Mouse (Mus musculus) kidney, adult 11 months (tissue): ENCODE measurements around the gene Smim6.
A peak's percentile ranks its signal among the peaks of the same experiment; 100 is the strongest.

Source experiments
- DNase-seq: peaks from one replicate; pipeline ENCODE4 v3.0.0; 2022

The Smim6 gene

DNA sequence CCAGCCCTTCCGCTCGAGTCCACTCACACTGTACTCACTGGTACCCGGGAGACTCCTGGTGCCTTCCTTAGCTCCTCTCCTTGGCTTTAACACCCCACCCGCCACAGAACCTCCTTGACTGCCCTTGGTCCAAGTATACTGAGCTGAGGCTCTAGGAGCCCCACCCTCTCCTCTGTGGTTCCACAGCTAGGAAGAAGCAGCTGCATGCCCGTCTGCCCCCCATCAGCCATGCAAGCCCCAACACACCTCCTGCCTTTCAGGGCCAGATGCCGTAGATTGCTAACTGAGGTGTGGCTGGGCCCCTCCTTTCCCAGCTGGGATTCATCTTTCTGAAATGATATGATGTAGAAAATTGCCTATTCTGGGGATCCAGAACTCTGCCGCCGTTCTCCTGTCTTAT lies 33.4 kb downstream of the Smim6 start:
- DNase-seq: no peak

DNA sequence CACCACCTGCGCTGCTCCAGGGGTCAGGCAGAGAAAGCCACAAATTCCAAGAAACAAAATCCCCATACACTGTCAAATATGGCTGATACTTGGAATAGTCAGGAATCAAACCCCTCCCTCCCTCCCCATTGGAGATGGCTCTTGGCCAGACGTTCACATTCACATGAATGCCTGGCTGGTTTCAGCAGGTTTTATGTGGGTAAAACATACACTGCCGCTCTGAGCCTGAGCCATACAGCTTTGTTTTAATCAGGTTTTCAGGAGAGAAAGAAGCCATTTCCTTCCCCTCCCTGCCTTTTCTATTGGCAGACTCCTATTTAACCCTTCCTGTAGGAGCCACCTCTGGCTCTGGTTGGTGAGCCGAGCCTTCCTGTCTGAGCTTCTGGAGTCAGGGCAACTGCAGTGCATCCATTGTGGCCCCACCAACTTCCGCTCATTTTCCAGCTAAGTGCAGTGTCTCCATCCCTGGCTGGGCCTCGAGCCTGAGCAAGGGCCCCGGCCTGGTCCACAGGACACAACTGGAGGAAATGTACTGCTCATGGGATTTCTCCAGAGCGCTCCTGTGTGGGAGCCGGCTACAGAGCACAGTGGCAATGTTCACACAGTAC lies 34.5 kb downstream of the Smim6 start:
- DNase-seq: peak; percentile 20

DNA sequence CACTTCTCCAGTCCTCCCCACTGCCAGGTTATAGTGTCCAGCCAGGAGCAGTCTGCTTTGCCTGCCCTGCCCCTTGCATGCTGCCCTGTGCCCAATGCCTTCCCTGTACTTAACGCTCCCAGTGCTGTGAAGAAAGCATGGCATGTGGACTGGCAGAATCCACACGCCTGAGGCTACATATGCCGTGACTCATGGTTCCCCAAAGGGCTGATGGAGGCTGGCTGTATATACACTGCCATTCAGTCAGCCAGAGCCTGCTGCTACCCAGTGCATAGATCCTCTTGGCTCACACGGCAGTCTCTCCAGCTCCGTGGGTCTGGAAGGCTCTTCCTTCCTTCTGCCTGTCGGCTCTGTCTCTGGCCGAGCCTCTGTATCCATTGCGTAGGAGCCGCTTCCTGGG lies 36.5 kb downstream of the Smim6 start:
- DNase-seq: no peak

DNA sequence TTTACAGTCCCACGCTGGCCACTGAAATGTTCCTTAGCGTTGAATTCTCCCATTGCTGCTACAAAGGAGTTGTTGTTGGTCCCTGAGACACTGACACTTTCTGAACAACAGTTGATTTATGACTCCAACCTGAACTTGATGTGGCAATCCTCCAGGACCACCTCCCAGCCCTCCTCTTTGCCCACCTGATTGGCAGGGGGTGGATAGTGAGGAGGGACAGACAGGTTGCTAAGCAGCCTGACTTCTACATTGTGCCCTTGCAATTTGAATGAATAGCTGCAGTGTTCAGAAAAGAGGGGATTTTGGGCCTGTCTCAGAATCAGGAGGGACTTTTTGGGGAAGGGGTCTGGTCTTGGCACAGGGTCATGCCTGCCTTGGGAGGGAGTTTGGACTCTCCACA lies 38.9 kb downstream of the Smim6 start:
- DNase-seq: no peak

DNA sequence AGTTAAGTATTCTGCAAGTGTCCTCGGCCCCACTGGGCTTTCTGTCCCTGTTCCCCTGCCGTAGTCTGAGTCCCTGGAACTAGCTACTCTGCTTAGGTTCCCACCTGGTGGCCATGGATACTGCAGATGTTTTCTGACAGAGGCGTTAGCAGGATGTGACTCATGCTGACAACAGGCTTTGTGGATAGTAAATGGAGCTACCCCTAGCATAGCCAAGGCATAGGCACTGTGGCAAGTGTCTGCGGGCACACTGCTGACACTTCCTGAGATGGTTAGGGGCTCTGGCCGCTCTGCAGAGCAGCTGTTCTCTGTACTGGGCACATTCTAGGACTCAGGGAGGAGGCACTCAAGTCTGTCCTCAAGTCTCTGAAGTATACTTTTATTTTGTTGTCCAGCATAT lies 42.9 kb downstream of the Smim6 start:
- no peak for DNase-seq

DNA sequence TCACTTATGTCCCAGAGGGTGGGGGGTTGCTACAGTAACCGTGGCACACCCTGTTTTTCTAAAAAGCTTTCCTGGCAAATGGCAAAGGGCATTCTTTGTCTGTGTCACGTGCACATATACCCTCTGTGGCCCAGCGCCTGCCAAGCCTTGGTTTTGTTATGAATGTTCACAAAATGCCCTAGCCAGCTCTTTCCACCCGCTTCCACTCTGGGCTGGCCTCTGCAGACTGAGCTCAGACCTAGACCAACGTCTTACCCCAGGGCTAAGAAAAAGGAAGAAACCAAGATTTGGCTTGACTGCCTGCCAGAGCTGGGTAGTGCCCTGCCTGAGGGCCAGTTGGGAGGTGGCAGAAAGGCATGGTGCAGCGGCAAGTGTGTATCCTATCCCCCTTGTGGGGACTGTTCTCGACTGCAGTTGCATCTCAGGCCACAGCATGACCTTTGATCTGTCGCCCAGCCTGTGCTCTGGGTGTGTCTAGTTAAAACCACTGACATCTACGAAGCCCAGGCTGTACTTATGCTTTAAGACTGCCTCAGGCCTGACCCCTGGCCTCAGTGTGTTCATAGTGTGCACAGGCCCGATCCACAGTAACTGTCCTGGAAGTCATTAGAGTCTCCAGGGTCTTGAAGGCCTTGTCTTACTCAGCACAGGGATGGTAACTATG lies 43.5 kb downstream of the Smim6 start:
- DNase-seq: peak; percentile 69

DNA sequence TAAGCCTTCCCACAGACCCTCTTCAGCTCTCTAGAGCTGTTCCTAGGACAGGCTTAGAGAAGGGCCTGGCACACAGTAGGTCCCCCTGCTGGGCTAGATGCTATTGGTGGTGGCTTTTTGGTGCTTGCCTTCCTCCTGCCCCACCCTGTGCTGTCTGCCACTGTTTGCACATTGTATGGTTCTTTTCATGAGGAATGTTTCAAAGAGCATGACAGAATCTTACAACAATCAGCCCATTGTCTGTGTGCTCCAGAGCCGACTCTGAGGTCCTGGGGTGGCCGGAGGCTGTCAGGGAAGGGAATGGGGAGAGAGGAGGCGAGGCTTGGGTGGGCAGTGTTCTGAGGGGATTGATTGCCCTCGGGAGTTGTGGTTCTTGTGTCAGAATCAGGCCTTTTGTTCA lies 44.6 kb downstream of the Smim6 start:
- DNase-seq: no peak

DNA sequence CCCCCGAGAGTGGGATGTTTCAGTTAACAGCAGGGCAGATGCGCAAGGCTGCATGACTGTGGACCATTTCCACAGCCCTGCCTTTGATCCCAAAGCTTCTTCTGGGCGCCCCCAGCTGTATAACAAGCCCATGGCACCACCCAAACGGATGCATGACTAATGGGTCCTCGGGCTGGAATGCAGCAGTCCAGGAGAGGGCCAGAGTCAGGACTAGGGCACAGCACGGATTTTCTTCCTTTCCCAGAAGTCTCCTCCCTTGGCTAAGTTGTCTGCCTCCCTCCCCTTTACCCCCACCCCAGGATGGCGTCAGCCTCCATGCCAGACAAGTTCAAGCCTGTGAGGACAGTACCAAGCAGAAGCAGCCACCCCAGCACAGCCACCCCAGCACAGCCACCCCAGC lies 46.2 kb downstream of the Smim6 start:
- DNase-seq: no peak

DNA sequence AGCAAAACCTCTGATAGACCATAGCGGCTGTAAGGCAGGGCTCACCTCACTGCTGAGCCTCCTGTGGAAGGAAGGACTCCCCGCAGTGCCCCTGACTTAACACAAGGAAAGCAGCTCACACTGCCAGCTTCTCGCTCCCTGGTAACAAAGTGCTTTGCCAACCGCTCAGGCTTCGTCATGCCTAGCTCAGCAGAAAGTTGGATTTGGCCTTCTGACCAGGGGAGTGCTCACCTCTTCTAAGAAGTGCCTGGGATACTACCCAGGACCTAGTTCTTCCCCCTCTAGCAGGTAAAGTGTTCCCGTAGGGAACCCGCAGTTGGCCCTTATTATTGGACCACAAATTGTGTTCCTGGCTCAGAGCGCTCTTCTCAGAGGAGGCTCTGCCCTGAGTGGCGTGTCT lies 47.2 kb downstream of the Smim6 start:
- DNase-seq: peak; percentile 39

DNA sequence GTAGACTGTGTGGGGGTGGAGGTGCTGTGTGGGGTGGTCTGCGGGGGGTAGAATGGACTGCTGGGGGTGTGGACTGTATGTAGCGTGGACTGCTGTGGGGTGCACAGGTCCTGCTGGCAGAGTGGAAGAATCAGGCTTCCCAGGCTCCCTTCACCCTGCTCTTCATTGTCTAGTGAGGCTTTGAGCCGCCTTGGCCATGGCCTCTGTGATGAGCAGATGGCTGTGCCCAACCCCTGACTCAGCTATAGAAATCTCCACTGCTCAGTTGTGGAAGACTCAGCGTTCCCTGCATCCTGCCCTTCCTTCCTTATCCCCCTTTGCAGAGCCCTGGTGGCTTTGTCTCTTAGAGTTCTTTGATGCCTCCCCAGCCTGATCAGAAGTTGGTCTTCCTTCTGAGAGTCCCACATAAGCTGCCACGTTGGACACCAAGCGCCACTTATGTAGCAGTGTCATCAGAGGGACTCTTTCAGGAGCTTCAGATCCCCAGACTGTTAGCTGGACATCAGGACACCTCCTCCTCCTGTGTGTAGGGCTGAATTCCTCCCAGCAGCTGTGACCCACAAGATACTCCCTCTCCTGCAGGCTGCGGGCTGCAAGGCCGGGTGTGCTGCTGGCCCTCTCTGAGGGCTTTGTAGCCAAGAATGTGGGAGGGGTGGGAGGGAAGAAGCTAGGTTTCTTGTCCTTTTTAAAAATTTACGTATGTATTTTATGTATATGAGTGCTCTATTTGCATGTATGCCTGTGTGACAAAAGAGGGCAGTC lies 51.0 kb downstream of the Smim6 start:
- no peak for DNase-seq
